Mouse (Mus musculus): ENCODE measurements around the gene Eif3i.

Eif3i gene

GRCm38 (mm10) chr4:129620419-129621282, 20.2 kb upstream of the Eif3i start:
- in situ Hi-C loops (cut with MboI; ENCODE audit: low sequenced_read_pairs): loop anchor here (25.0 kb wide), 1 partner anchor 258 kb away; no protein-coding TSS in a partner anchor

GRCm38 (mm10) chr4:129618786-129619691, 18.6 kb upstream of the Eif3i start, which contains the start of gene Iqcc:
Gene Iqcc, minus strand, starts transcription at chr4:129619099.
- in situ Hi-C loops (cut with MboI; ENCODE audit: low sequenced_read_pairs): loop anchor here (25.0 kb wide), 1 partner anchor 257 kb away; no protein-coding TSS in a partner anchor

- in situ Hi-C loops (cut with MboI; ENCODE audit: low sequenced_read_pairs): loop anchor here (25.0 kb wide), 1 partner anchor 256 kb away; no protein-coding TSS in a partner anchor
Measured at GRCm38 (mm10) chr4:129618031-129618430, 17.6 kb upstream of the Eif3i start.

- in situ Hi-C loops (cut with MboI; ENCODE audit: low sequenced_read_pairs): loop anchor here (25.0 kb wide), 1 partner anchor 255 kb away; no protein-coding TSS in a partner anchor
Measured at GRCm38 (mm10) chr4:129617121-129617641, 16.7 kb upstream of the Eif3i start.

- in situ Hi-C loops (cut with MboI; ENCODE audit: low sequenced_read_pairs): loop anchor here (25.0 kb wide), 1 partner anchor 254 kb away; no protein-coding TSS in a partner anchor
Measured at GRCm38 (mm10) chr4:129616631-129617030, 16.2 kb upstream of the Eif3i start.

- in situ Hi-C loops (cut with MboI; ENCODE audit: low sequenced_read_pairs): loop anchor here (25.0 kb wide), 1 partner anchor 254 kb away; no protein-coding TSS in a partner anchor
Measured at GRCm38 (mm10) chr4:129615801-129616290, 15.4 kb upstream of the Eif3i start.

- in situ Hi-C loops (cut with MboI; ENCODE audit: low sequenced_read_pairs): loop anchor here (25.0 kb wide), 1 partner anchor 252 kb away; no protein-coding TSS in a partner anchor
Measured at GRCm38 (mm10) chr4:129614093-129614492, 13.6 kb upstream of the Eif3i start, which contains the start of gene Dcdc2b. Gene Dcdc2b, minus strand, starts transcription at chr4:129614257.

GRCm38 (mm10) chr4:129610472-129610871, 10.0 kb upstream of the Eif3i start:
- in situ Hi-C loops (cut with MboI; ENCODE audit: low sequenced_read_pairs): loop anchor here (25.0 kb wide), 1 partner anchor 248 kb away; no protein-coding TSS in a partner anchor

- in situ Hi-C loops (cut with MboI; ENCODE audit: low sequenced_read_pairs): loop anchor here (25.0 kb wide), 1 partner anchor 248 kb away; no protein-coding TSS in a partner anchor
Measured at GRCm38 (mm10) chr4:129610026-129610425, 9.6 kb upstream of the Eif3i start.

GRCm38 (mm10) chr4:129609139-129609631, 8.7 kb upstream of the Eif3i start:
- in situ Hi-C loops (cut with MboI; ENCODE audit: low sequenced_read_pairs): loop anchor here (10.0 to 25.0 kb wide), 2 partner anchors 64 to 247 kb away; partner anchors contain the start of gene Hdac1

GRCm38 (mm10) chr4:129608426-129609025, 8.1 kb upstream of the Eif3i start:
- in situ Hi-C loops (cut with MboI; ENCODE audit: low sequenced_read_pairs): loop anchor here (10.0 to 25.0 kb wide), 2 partner anchors 64 to 246 kb away; partner anchors contain the start of gene Hdac1

- in situ Hi-C loops (cut with MboI; ENCODE audit: low sequenced_read_pairs): no loop called here
Measured at GRCm38 (mm10) chr4:129588865-129589264, 11.6 kb downstream of the Eif3i start.

- in situ Hi-C loops (cut with MboI; ENCODE audit: low sequenced_read_pairs): no loop called here
Measured at GRCm38 (mm10) chr4:129586943-129587342, 13.5 kb downstream of the Eif3i start.

- in situ Hi-C loops (cut with MboI; ENCODE audit: low sequenced_read_pairs): no loop called here
Measured at GRCm38 (mm10) chr4:129585773-129586172, 14.7 kb downstream of the Eif3i start.

GRCm38 (mm10) chr4:129584884-129585608, 15.4 kb downstream of the Eif3i start:
- in situ Hi-C loops (cut with MboI; ENCODE audit: low sequenced_read_pairs): no loop called here

GRCm38 (mm10) chr4:129584370-129584769, 16.1 kb downstream of the Eif3i start:
- in situ Hi-C loops (cut with MboI; ENCODE audit: low sequenced_read_pairs): no loop called here

GRCm38 (mm10) chr4:129582251-129582650, 18.2 kb downstream of the Eif3i start:
- in situ Hi-C loops (cut with MboI; ENCODE audit: low sequenced_read_pairs): no loop called here

- in situ Hi-C loops (cut with MboI; ENCODE audit: low sequenced_read_pairs): no loop called here
Measured at GRCm38 (mm10) chr4:129580347-129580746, 20.1 kb downstream of the Eif3i start.

GRCm38 (mm10) chr4:129578466-129578865, 22.0 kb downstream of the Eif3i start, which contains the start of gene Fam167b:
Gene Fam167b, minus strand, starts transcription at chr4:129578549.
- in situ Hi-C loops (cut with MboI; ENCODE audit: low sequenced_read_pairs): no loop called here
